Mouse (Mus musculus) heart, postnatal 4 days (tissue): Measurements from ENCODE around the gene Bach1. TPM values are rescaled to one million over a fixed set of nuclear protein-coding genes. Genes with fewer than 3 reads are reported as not detected.
A peak's percentile ranks its signal among the peaks of the same experiment; 100 is the strongest.

Experiments
- DNase-seq: peaks from one replicate; pipeline ENCODE4 v3.0.0; 2021
- total RNA-seq, 2 experiments: library from RNA; stranded (reverse); gene quantifications; 2 replicates each; pipeline ENCODE4 v1.2.3; 2021

Bach1 gene
- total RNA-seq, 2 experiments from 2014 or later: 25.9 to 28.7 TPM

DNA sequence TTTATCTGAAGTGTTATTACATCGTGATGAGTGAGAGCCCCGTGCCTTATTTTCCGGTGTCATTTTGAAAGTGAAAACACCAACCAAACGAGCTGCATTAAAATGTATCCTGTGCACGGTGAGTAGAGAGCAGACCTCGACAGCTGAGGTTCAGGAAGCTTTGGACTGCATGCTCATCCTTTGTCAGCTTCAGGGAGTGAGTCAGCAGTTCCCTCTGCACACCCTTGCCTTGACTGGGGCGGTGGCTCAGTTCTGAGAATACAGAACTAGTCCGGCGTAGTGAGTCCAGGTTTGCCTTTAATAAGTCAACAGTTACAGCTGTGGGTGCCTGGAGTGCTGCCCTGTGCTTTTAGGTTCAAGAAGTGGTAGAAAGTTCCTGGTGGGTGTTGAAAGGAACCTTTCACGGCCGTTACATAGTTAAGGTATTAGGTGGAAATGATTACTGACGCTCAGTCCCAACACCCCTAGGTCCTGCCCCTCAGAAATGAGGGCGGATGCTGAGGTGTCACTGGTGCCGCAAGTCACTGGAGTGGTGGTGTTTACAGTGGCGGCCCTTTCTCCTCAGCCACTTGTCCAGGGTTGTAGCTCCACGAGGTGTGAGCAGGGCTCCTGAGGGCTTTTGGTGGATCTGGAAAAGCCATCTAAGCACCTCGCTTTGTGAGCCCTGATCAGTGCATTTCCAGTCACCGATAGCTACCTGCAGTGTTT, 14.4 kb downstream of the Bach1 start:
- DNase-seq: no peak

- DNase-seq: no peak
Measured at GRCm38 (mm10) chr16:87714550-87714949, 15.8 kb downstream of the Bach1 start.

DNA sequence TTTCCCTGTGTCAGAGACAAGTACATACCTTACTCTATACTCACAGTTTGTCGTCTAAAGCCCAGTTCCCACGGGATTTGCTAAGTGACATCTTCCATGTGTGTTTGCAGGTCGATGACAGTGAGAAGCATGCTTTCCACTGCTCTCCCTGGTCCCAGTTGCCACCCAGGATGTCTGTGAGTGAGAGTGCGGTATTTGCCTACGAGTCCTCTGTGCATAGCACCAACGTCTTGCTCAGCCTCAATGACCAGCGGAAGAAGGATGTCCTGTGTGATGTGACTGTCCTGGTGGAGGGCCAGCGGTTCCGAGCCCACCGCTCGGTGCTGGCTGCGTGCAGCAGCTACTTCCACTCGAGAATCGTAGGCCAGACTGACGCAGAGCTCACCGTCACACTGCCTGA, 16.5 kb downstream of the Bach1 start:
- no peak for DNase-seq

DNA sequence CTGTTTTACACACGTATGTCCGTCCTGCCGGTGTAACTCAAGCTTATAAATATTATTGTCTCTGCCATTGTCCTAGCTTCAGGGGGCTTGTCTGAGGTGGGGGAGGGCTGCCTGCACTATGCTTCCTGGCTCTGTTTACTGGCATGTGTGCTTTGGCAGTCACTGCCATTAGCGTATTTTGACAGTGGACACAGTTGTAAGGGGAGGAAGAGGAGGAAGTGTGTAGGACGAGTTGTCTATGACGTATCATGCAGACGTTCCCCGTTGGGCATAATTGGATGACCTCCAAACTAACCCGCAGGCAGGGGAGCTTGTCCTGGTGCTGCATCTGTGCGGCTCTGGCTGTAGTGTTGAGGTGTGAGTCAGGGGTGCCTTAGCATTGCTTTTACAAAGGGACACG, 17.5 kb downstream of the Bach1 start:
- DNase-seq: peak; percentile 40

DNA sequence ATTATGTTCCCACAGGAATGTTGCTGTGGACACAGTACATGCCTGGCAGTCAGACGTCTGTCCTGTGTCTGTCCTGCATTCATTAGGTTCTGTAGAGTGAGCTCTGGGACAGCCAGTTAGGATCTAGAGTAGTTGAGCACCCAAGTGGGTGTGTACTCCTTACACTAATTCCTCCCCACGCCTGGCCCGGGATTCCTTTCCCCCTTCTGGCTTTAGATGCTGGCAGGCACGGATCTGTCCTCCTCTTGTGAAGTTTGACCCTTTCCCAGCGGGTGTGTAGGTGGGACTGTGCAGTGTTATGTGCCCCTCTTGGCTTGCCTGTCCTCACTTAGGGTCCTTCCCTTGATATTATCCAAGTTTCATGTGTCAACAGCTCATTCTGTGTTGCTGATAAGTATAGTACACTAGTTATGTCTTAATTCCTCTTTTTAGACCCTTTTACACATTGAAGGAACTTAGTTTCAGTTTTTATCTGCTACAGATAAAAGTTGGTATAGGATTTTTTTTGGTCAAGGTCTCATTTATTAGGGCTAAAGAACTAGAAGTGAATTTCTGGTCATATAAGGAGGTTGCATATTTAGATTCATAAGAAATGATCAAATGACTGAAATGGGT, 18.4 kb downstream of the Bach1 start:
- no peak for DNase-seq

DNA sequence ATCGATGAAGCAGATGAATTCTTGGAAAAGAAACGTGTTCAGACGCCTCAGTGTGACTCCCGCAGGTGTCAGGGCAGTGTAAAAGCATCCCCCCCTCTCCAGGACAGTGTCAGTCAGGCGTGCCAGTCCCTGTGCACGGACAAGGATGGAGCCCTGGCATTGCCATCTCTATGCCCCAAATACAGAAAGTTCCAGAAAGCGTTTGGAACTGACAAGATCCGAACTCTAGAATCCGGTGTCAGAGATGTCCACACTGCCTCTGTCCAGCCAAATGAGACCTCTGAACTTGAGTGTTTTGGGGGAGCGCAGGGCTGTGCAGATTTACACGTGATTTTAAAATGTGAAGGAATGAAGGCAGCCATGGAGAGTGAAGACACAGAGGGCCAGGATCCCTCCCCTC, 20.3 kb downstream of the Bach1 start:
- no peak for DNase-seq

DNA sequence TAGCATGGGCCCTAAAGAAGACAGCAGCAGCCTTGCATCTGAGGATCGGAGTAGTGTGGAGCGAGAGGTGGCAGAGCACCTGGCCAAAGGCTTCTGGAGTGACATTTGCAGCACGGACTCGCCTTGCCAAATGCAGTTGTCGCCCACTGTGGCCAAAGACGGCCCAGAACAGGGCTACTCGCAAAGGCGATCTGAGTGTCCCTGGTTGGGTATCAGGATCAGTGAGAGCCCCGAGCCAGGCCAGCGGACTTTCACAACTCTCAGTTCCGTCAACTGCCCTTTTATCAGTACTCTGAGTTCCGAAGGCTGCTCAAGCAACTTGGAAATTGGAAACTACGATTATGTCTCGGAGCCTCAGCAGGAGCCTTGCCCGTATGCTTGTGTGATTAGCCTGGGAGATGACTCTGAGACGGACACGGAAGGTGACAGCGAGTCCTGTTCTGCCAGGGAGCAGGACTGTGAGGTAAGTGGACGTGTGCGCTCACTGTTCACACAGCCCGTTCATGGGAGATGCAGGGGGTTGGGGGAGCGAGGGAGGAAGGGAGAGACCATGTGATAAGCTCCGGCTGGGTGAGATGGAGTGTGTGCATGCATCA, 21.0 kb downstream of the Bach1 start:
- no peak for DNase-seq

GRCm38 (mm10) chr16:87720851-87721409, 22.2 kb downstream of the Bach1 start:
- no peak for DNase-seq

GRCm38 (mm10) chr16:87722857-87723256, 24.1 kb downstream of the Bach1 start:
- DNase-seq: no peak

DNA sequence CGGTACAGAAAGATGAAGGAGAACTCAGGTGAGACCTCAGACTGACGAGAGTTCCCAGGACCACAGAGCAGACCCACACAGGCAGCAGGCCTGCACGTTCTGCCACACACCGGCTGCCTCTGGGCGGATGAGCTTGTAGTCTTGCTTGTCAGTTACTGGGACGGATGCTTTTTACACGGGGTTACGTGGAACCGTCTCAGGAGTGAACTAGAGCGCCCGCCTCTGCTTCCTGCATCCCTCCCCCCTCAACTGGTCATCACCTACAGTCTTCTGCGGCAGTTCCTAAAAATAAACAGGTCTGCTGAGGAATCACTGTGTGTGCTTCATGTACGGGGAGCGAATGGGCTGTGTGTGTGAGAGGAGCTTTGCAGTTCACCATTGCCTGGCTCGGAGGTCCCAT, 24.7 kb downstream of the Bach1 start:
- DNase-seq: no peak

DNA sequence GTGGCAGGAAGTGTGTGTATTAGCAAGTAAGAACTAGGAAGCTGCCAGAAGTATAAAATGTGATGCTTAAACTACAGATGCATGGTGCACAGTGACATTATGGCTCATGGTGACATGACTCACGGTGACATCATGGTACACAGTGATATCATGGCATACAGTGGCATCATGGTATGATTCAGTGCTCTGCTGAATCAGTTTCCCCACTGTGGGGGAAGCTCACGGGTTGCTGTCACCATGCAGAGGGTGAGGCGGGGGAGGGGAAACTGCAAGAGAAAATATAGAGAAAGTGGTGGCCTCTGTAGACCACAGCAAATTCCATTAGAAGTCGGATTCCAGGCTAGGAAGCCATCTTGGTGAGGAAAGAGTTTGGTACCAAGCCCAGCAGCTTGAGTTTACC, 26.1 kb downstream of the Bach1 start:
- DNase-seq: no peak

DNA sequence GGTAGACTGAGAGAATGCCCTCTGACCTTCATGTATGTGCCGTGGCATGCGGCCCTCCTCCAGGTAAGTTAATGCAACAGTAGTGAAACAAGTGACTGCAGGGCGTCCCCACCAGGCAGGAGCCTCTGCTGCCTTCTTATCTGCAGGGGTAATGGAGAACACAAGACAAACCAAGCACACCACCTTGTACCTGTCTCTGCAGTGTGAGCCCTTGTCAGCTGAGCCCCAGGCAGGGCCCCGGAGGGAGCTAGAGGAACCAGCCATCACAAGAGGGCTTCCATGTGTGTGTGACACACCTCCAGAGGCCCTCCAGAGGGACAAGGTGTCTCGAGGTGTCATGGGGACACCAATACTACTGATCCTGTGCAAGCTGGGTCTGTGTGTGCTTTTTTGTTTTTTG, 26.5 kb downstream of the Bach1 start:
- DNase-seq: no peak

- DNase-seq: no peak
Measured at GRCm38 (mm10) chr16:87725963-87726362, 27.2 kb downstream of the Bach1 start.

DNA sequence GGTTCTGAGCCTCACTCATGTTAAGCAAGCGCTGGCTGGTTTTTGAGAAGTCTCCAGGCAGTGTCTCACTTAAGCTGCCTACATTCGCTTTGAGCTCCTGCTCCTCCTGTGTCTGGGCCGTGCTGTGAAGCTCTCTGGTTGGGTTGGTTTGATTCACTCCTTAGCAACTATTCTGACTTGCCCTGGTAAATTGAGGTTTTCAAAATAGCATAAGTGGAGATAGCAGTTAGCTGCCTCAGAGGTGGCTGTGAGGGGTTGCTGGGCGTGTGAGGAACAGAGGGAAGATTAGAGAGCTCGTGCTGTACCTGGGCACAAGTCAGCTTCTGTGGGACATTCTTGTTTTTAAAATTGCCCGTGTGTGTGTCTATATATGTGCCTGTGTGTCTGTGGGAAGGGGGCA, 27.6 kb downstream of the Bach1 start:
- no peak for DNase-seq

GRCm38 (mm10) chr16:87727250-87727649, 28.5 kb downstream of the Bach1 start:
- DNase-seq: no peak

GRCm38 (mm10) chr16:87727918-87728317, 29.2 kb downstream of the Bach1 start:
- DNase-seq: no peak

DNA sequence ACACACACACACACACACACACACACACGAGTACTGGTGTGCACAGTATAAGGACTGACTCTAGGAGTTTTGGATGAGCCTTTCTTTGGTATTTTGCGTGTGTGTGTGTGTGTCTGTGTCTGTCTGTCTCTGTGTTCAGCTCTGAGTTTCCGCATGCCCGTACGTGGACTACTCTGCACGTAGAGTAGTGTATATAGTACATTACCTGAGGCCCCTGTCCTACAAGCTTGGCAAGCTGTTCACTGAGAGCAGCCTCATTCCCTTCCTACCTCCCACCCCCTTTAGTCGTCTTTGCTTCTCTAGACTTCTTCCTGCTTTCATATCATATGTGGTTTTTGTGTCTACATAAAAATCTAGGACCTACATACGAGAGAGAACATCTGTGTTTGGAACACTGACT, 30.0 kb downstream of the Bach1 start:
- no peak for DNase-seq

GRCm38 (mm10) chr16:87729469-87729868, 30.7 kb downstream of the Bach1 start:
- DNase-seq: no peak

GRCm38 (mm10) chr16:87734868-87735381, 36.2 kb downstream of the Bach1 start:
- DNase-seq: no peak

DNA sequence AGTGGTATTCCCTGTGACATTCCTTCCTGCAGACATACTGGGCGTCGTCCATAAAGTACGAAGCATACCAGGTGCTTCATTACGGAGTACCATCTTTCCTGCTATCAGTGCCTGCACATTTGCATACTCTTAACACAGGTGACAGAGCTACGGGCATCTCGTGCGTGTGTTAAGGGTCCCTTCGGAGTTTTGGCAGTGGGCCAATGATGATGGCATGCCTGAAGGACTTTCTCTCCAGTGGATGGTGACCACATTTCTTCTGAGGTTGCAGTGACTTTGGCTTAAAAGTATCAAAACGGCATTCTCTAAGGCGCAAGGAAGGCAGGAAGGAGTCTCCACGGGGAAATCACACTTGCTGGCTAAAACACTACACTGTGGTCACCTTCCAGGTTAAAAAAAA, 37.4 kb downstream of the Bach1 start:
- DNase-seq: no peak

- no peak for DNase-seq
Measured at GRCm38 (mm10) chr16:87737296-87737695, 38.6 kb downstream of the Bach1 start.

GRCm38 (mm10) chr16:87737842-87738639, 39.3 kb downstream of the Bach1 start:
- no peak for DNase-seq
